Mouse (Mus musculus) hindbrain, embryonic 13.5 days (tissue): ENCODE results near the gene Rab7. TPM values are rescaled to one million over a fixed set of nuclear protein-coding genes. Genes with fewer than 3 reads are reported as not detected.

Experiments
- ATAC-seq: fragments of 200-750 bp; cut with Nextera tagmentation; 2 replicates; pipeline ENCODE4 v1.8.0; 2017; ENCODE audit warnings: moderate TSS enrichment; ENCODE audit not compliant: low FRiP score
- H3K27ac ChIP-seq: fragments of 300-500 bp; sonication (generic); 2 replicates; pipeline ENCODE4 v1.5.1; 2015; ENCODE audit warnings: inconsistent platforms, mild to moderate bottlenecking, moderate library complexity
- H3K27me3 ChIP-seq: fragments of 300-500 bp; sonication (generic); 2 replicates; pipeline ENCODE4 v1.6.1; 2015; ENCODE audit warnings: mild to moderate bottlenecking, inconsistent platforms
- H3K36me3 ChIP-seq: fragments of 300-500 bp; sonication (generic); 2 replicates; pipeline ENCODE4 v1.6.1; 2015; ENCODE audit warnings: mild to moderate bottlenecking, inconsistent platforms
- H3K4me1 ChIP-seq: fragments of 300-500 bp; sonication (generic); replicated peaks from 2 replicates; pipeline ENCODE4 v1.6.1; 2015; ENCODE audit warnings: inconsistent platforms
- H3K4me2 ChIP-seq: fragments of 300-500 bp; sonication (generic); 2 replicates; pipeline ENCODE4 v1.6.1; 2015; ENCODE audit warnings: inconsistent platforms, mild to moderate bottlenecking, moderate library complexity
- H3K4me3 ChIP-seq: fragments of 300-500 bp; sonication (generic); 2 replicates; pipeline ENCODE4 v1.5.1; 2015; ENCODE audit warnings: mild to moderate bottlenecking, inconsistent platforms
- H3K9ac ChIP-seq: fragments of 300-500 bp; sonication (generic); 2 replicates; pipeline ENCODE4 v1.6.1; 2015; ENCODE audit warnings: mild to moderate bottlenecking, inconsistent platforms
- H3K9me3 ChIP-seq: fragments of 300-500 bp; sonication (generic); 2 replicates; pipeline ENCODE4 v1.6.1; 2016; ENCODE audit warnings: inconsistent platforms
- WGBS: fragments of 180-500 bp; shearing (Covaris S2); methylation state at CpG from one replicate; pipeline ENCODE4 v1.1.7; 2015; 5-methylcytosine and 5-hydroxymethylcytosine counted together
- polyA plus RNA-seq: library from polyadenylated mRNA; unstranded; fragments of >200 nt; fragmentation: Nextera tagmentation; extraction: Ambion mirVana; gene quantifications from 2 replicates; pipeline ENCODE4 v1.2.1, GENCODE M21; 2015

The Rab7 gene
- polyA plus RNA-seq, 1 experiment from 2014 or later = 290 TPM

DNA sequence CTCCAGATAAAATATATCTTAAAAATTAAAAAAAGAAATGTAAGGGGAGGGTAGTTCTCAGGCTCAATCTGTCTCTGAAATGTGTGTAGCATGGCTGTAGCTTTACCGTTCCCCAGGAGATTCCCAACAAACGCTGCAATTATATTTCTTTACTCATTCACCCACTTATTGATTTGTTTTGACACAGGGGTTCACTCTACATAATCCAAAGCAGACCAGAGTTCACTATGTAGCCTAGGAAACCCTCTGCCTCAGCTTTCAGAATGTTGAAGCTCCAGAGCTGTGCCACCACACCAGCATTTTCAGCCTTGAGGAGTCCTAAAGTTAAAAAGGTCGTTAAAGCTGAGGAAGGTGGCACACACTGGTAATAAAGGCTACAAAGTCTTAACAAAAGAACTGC is 20.9 kb upstream of the Rab7 start:
- 68% methylated on average over 3 of the region's 3 CpGs for WGBS

DNA sequence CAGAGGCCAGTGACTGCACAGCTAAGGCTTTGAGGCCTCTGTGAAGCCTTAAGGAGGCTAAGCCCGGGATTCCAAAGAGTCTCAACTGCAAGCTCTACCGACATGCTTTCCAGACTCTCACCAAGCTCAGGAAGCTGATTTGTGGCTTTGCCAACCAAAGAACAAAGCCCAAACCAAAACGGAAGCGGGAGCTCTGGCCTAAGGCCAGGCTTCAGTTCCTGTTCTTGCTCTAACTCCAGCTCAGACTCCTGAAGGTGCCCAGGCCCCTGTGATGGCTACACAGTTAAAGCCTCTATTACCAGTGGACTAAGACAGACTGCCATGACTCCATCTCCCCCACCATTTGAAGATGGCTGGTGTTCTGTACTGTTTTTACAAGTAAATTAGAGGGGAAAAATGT is 20.0 kb upstream of the Rab7 start:
- Histone ChIP-seq H3K4me1 (no peaks in the 10 kb centered on the region), H3K4me2 (no peak overlapping the region), H3K9ac (no peak overlapping the region), H3K4me3 (no peak overlapping the region), H3K27me3 (peaks cover 31% of the 10 kb centered on the region), H3K27ac (no peak overlapping the region), H3K9me3 (no peaks in the 10 kb centered on the region), H3K36me3 (no peaks in the 10 kb centered on the region)
- no peak for ATAC-seq
- 63% methylated on average over 4 of the region's 4 CpGs for WGBS

More for the DNA sequence above, 20.9 kb upstream of the Rab7 start:
- no peak for ATAC-seq
- Histone ChIP-seq H3K27me3 (peaks cover 29% of the 10 kb centered on the region), H3K4me1 (no peaks in the 10 kb centered on the region), H3K36me3 (no peaks in the 10 kb centered on the region), H3K27ac (no peak overlapping the region), H3K9ac (no peak overlapping the region), H3K4me2 (no peak overlapping the region), H3K4me3 (no peak overlapping the region), H3K9me3 (no peaks in the 10 kb centered on the region)

DNA sequence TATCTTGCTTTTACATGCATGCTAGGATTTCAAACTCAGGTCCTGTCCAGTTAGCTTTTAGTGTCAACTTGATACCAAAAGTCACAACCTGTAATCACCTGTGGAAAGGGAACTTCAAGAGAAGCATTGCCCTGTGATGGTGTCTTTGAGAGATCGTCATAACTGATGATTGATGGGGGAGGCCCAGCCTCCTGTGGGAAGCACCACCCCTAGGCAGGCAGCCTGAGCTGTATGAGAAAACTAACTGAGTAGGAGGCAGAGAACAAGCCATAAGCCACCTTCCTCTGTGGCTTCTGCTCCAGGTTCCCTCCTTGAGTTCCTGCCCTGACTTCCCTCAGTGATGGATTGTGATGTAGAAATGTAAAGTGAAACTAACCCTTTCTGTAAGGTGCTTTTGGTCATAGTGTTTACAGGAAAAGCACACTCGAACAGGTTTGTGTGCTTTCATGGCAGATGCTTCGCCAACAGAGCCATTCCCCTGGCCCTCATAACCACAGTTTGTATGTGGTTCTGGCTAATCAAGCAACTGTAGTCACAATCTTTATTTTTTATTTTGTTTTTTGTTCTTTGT is 19.1 kb upstream of the Rab7 start:
- no peak overlapping the region for H3K9ac ChIP-seq
- H3K4me3 ChIP-seq = no peak overlapping the region
- H3K27me3 ChIP-seq = peaks cover 21% of the 10 kb centered on the region; the same call in 1 of the 2 replicates
- ATAC-seq = no peak
- H3K27ac ChIP-seq = no peak overlapping the region
- H3K4me1 ChIP-seq = no peaks in the 10 kb centered on the region
- no peaks in the 10 kb centered on the region for H3K36me3 ChIP-seq
- no peak overlapping the region for H3K4me2 ChIP-seq
- WGBS = 88% methylated on average over 3 of the region's 3 CpGs
- H3K9me3 ChIP-seq = no peaks in the 10 kb centered on the region

DNA sequence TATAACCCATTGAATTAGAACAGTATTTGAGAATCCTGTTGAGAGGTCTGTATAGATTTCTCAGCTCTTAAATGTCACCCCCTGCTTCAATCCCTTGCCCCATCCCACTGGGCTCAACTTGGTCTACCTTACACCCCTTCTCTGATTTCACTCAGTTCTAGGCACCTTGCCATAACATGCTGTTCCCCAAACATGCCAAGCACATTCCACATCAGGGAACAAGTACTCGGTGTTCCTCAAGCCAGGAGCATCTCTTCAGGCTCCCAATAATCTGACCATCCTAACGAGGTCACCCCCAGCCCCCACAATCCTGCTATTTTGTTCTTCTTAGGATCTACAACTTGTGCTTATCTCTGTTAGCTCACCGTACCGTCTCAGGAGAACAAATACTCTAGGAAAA is 17.3 kb upstream of the Rab7 start:
- ATAC-seq = no peak
- no peak overlapping the region for H3K9ac ChIP-seq
- H3K27ac ChIP-seq = no peak overlapping the region
- peaks cover 17% of the 10 kb centered on the region; the same call in 1 of the 2 replicates for H3K27me3 ChIP-seq
- H3K36me3 ChIP-seq = no peaks in the 10 kb centered on the region
- H3K4me3 ChIP-seq = no peak overlapping the region
- no peak overlapping the region for H3K4me2 ChIP-seq
- no peaks in the 10 kb centered on the region for H3K4me1 ChIP-seq
- WGBS = 85% methylated on average over 4 of the region's 4 CpGs
- no peaks in the 10 kb centered on the region for H3K9me3 ChIP-seq

DNA sequence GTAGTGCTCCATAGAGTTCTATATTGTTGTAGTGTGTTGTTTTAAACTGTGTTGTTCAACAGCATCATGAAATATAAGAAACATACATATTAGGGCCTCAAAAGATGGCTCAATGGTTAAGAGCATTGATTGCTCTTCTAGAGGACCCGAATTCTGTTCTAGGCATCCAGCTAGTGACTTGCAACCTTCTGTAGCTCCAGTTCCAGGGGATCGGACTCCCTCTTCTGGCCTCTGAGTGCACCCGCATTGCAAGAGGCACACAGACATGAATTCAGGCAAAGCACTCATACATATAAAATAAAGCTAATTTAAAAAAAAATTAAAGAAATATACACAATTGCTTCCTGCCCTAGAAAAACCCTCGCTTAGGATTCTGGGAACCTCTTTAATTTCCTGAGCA is 16.3 kb upstream of the Rab7 start:
- 84% methylated on average over 4 of the region's 4 CpGs for WGBS
- H3K27me3 ChIP-seq = peaks cover 24% of the 10 kb centered on the region
- H3K4me2 ChIP-seq = no peak overlapping the region
- no peaks in the 10 kb centered on the region for H3K9me3 ChIP-seq
- H3K9ac ChIP-seq = no peak overlapping the region
- no peak overlapping the region for H3K27ac ChIP-seq
- no peak for ATAC-seq
- H3K4me1 ChIP-seq = no peaks in the 10 kb centered on the region
- no peak overlapping the region for H3K4me3 ChIP-seq
- no peaks in the 10 kb centered on the region for H3K36me3 ChIP-seq

DNA sequence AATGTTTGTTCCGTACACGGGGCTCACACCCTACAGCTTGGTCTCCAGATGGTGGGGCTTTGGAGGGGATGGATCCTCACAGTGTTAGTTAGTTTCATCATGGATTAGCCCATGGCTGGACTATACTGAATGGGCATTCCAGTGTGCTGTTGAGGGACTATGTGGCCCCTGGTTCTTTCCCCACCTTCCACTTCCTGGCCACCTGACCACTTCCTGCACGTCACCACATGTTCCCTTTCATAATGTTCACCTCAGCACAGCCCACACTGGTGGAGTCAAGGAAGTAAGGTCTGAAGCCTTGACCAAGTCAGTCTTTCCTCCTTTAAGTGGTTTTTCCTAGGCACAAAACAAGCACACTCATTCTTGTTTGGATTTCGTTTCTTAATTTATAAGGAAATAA is 15.5 kb upstream of the Rab7 start:
- no peaks in the 10 kb centered on the region for H3K36me3 ChIP-seq
- no peaks in the 10 kb centered on the region for H3K4me1 ChIP-seq
- no peak overlapping the region for H3K27ac ChIP-seq
- no peak overlapping the region for H3K4me3 ChIP-seq
- 89% methylated on average over 4 of the region's 4 CpGs for WGBS
- no peak overlapping the region for H3K4me2 ChIP-seq
- no peak overlapping the region for H3K9ac ChIP-seq
- H3K27me3 ChIP-seq = peaks cover 28% of the 10 kb centered on the region
- no peak for ATAC-seq
- H3K9me3 ChIP-seq = no peaks in the 10 kb centered on the region

- WGBS = 79% methylated on average over 5 of the region's 5 CpGs
- Histone ChIP-seq H3K4me3 (no peak overlapping the region), H3K27me3 (peaks cover 28% of the 10 kb centered on the region), H3K9ac (no peak overlapping the region), H3K4me2 (no peak overlapping the region), H3K27ac (no peak overlapping the region), H3K36me3 (no peaks in the 10 kb centered on the region), H3K9me3 (no peaks in the 10 kb centered on the region), H3K4me1 (no peaks in the 10 kb centered on the region)
- ATAC-seq = no peak
These were observed 14.8 kb upstream of the Rab7 start for GRCm38 (mm10) chr6:88059903-88060302.

GRCm38 (mm10) chr6:88056866-88057265 is 11.8 kb upstream of the Rab7 start:
- H3K27me3 ChIP-seq = peaks cover 47% of the 10 kb centered on the region
- H3K36me3 ChIP-seq = no peaks in the 10 kb centered on the region
- H3K4me1 ChIP-seq = no peaks in the 10 kb centered on the region
- no peaks in the 10 kb centered on the region for H3K9me3 ChIP-seq
- H3K4me2 ChIP-seq = no peak overlapping the region
- no peak overlapping the region for H3K27ac ChIP-seq
- no peak overlapping the region for H3K9ac ChIP-seq
- 91% methylated on average over 5 of the region's 5 CpGs for WGBS
- no peak for ATAC-seq
- no peak overlapping the region for H3K4me3 ChIP-seq

DNA sequence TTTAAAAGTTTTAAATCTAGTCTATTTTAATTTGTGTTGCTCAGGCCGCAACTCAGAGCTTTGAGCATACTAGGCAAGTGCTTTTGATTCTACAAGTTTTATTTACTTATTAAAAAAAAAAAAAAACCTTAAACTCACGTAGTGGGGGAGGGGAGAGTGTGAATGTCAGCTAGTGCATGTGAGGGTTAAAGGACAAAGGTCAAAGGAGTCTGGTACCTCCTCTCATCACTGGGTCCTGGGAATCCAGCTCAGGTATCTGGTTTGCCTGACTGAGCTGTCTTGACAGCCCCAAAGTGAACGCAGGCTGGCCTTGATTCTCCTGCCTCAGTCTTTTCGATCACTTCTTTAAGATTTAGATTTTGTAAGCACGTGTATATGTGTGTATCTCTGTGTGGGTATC is 10.6 kb upstream of the Rab7 start:
- Histone ChIP-seq H3K27ac (no peak overlapping the region), H3K9me3 (no peaks in the 10 kb centered on the region), H3K4me2 (no peak overlapping the region), H3K27me3 (peaks cover 56% of the 10 kb centered on the region), H3K9ac (no peak overlapping the region), H3K4me1 (no peaks in the 10 kb centered on the region), H3K4me3 (no peak overlapping the region), H3K36me3 (no peaks in the 10 kb centered on the region)
- ATAC-seq = no peak
- 86% methylated on average over 5 of the region's 5 CpGs for WGBS

GRCm38 (mm10) chr6:88054081-88054835 is 9.2 kb upstream of the Rab7 start:
- no peaks in the 10 kb centered on the region for H3K4me1 ChIP-seq
- H3K4me2 ChIP-seq = no peak overlapping the region
- H3K9ac ChIP-seq = no peak overlapping the region
- H3K27me3 ChIP-seq = peaks cover 64% of the 10 kb centered on the region
- no peak overlapping the region for H3K27ac ChIP-seq
- ATAC-seq = no peak
- no peak overlapping the region for H3K4me3 ChIP-seq
- H3K9me3 ChIP-seq = no peaks in the 10 kb centered on the region
- no peaks in the 10 kb centered on the region for H3K36me3 ChIP-seq
- 61% methylated on average over 9 of the region's 9 CpGs for WGBS

DNA sequence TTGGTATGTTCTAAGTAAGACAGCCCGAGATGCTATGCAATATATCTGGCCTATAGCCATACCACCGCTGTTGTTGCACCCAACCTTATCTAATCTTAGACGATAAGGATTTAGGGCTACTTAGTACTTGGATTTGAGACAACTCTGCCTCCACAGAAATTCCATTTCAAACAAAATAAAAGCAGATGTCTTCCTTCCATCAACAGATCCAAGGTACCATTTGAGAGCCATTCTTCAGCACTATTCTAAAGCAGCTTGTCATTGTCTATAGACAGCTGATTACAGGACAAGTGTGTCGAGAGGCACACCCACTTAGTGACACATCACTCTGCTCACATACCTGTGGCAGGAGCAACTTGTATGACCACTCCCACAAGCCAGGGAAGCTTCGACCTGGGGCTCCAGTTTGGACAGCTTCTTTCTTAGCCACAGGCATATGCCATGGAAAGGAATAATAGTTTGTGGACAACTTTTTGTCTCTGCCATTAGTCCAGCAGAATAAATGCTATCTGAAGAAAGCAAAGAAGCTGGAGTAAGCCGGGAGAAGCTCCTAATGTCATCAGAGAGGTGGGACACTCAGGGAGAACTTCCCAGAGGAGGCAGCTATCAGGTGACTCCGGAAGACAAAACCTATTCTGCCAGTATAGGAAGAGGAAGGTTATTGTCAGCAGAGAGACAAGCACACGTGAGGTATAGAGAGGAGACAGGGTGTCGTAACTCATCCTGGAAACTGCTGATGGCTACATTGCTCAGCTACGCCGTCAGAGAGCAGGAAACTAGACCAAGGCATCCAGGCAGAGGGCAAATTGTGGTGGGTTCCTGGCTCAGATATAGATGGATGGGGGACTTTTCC is 8.4 kb upstream of the Rab7 start:
- no peak overlapping the region for H3K27ac ChIP-seq
- no peaks in the 10 kb centered on the region for H3K36me3 ChIP-seq
- peaks cover 70% of the 10 kb centered on the region for H3K27me3 ChIP-seq
- H3K9me3 ChIP-seq = no peaks in the 10 kb centered on the region
- ATAC-seq = no peak
- 79% methylated on average over 11 of the region's 11 CpGs for WGBS
- H3K4me1 ChIP-seq = no peaks in the 10 kb centered on the region
- no peak overlapping the region for H3K4me2 ChIP-seq
- no peak overlapping the region for H3K4me3 ChIP-seq
- no peak overlapping the region for H3K9ac ChIP-seq

DNA sequence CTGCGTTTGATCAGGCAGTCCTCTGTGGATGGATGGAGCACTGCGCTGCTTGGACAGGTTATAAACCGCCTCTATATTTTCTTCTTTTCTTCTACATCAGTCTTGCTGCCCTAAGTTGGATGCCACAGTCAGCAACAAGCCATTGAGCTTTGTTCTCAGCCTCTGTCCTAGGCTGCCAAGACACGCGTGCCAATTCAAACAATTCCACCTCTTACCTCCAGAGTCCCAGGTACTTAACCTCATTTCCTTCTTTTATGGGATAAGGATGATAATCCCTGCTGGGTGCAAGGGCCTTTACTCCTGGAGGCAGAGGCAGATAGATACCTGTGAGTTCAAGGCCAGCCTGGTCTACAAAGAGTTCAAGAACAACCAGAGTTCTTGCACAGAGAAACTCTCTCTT is 6.1 kb upstream of the Rab7 start:
- H3K4me2 ChIP-seq = no peak overlapping the region
- H3K4me3 ChIP-seq = no peak overlapping the region
- WGBS = 93% methylated on average over 5 of the region's 5 CpGs
- H3K9me3 ChIP-seq = no peaks in the 10 kb centered on the region
- H3K9ac ChIP-seq = no peak overlapping the region
- no peak overlapping the region for H3K27ac ChIP-seq
- no peaks in the 10 kb centered on the region for H3K36me3 ChIP-seq
- peaks cover 65% of the 10 kb centered on the region for H3K27me3 ChIP-seq
- no peaks in the 10 kb centered on the region for H3K4me1 ChIP-seq
- no peak for ATAC-seq
